Mouse (Mus musculus) gastrocnemius, postnatal 14 days (tissue): ENCODE data around the gene Abcf2. TPM values are rescaled to one million over a fixed set of nuclear protein-coding genes. Genes with fewer than 3 reads are reported as not detected.

ENCODE experiments used
- DNase-seq: peaks from one replicate; pipeline ENCODE4 v3.0.0; 2021; ENCODE audit warnings: mixed read lengths
- intact Hi-C: fragments of 180-260 bp; cut with DNase I; formaldehyde crosslinking; loops from one replicate; pipeline ENCODE4 v1.15.1; 2025; ENCODE audit warnings: low total_unique reads
- total RNA-seq, 2 experiments: library from RNA; stranded (reverse); gene quantifications; 2 replicates each; pipeline ENCODE4 v1.2.3; 2021

Abcf2 gene
- total RNA-seq, 2 experiments from 2014 or later, result 78.5 to 84.4 TPM

DNA sequence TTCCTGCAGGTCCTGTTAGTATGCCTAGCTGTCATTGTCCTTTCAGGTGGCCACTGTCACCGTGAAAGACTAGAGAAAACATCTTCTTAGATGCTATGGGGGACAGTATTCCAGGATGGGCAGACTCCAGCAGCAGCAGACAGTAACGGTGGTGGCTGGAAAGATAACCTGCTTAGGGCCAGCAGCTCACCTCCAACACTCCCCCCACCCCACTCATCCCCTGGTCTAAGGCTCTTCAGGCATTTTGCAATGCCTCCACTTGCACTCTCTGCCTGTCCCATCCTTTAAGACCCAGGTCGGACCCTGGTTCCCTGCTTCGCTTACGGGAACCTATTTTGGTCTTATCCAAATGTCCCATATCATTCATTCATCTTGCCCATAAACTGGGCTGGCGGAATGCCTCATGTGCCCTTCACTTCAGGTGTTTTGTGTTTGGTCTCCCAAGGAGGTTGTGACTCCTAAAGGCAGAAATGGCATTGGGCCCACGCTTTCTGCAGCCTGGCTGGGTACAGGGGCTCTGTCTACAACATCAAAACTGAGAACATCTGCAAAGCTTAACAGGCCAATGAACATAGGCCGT lies 26.3 kb upstream of the Abcf2 start:
- intact Hi-C loops, result no loop called here
- DNase-seq, result no peak

- intact Hi-C loops, result no loop called here
- DNase-seq, result peak; percentile 91
Measured at GRCm38 (mm10) chr5:24602751-24603343, 25.6 kb upstream of the Abcf2 start.

GRCm38 (mm10) chr5:24601911-24602750 lies 24.9 kb upstream of the Abcf2 start:
- intact Hi-C loops, result no loop called here
- peak; percentile 84 for DNase-seq

DNA sequence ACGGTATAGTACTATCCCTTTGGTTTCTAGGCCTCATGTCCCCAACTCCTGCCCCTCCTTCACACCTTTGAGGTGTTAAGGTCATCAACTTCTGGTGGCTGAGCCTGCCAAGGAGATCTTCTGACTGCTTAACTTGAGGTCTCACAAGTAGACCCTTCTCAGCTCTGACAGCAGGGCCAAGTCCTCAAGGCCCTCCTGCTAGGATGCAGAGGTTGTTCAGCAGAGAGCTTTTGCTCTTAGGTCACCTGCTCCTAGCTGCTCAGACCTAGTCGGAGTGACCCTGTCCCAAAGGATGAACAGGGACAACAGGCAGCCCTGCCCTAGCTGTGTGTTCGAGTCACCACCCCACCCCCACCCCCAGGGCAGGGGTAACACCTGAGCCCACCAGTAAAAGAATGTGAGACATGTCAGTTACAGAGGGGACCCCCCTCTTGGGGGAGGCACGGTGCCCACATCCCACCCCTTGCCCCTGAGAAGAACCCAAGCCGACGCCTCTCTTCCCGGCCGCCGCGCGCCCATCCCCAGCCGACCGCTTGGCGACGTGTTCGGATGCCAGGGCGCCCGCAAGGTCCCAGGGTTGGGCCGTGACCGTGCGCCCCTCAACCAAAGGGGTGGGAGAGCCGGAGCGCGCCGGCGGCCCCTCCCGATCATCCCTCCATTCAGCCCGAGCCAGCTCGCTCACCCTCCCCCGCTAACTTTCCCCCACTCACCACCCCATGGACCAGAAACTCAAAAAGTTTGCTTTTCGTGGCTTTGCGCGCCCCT lies 24.0 kb upstream of the Abcf2 start:
- intact Hi-C loops, result no loop called here
- no peak for DNase-seq

- intact Hi-C loops, result no loop called here
Measured at GRCm38 (mm10) chr5:24600236-24600635, 23.0 kb upstream of the Abcf2 start.

DNA sequence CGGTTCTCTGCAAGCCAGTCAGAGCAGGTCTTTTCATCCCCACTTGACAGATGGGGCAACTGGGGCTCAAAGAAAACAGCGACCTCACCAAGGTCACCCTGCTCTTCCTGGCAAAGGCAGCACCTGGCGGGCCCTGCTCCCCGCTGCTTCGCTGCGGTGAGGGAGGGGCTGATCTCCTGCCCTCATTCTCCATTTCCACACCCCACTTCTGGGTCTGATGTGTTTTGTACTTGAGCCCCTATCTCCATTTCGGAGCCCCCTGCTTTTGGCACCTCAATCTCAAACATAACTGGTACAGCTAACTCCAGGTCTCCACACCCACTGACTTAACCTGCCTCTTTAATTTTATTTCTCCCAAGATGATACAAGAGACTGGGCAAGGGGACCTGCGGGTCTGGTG lies 21.9 kb upstream of the Abcf2 start:
- intact Hi-C loops, result loop anchor here (5.0 kb wide), 1 partner anchor 53 kb away; no protein-coding TSS in a partner anchor

More at GRCm38 (mm10) chr5:24600236-24600635, 23.0 kb upstream of the Abcf2 start:
- DNase-seq, result peak; percentile 82

DNA sequence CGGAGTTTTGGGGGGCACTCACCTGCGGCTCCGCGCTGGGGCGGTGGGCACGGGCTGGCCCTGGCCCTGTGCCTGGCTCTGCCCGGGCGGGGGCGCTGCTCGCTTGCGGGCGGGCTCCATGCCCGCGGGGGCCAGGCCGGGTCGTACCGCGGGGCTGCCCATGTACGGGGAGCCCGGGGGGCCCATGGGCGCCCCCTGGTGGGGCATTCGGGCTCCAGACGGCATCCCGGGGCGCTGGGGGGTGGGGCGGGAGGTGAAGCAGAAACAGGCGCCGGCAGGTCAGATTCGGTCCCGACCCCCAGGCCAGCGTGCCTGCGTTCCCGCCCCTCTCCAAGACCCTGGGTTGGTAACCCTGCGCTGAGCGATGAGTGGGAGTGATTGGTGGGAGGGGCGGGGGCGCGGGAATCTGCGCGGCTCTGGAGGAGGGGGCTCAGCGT lies 21.3 kb upstream of the Abcf2 start:
- DNase-seq, result peak; percentile 77
- intact Hi-C loops, result loop anchor here (5.0 kb wide), 1 partner anchor 54 kb away; no protein-coding TSS in a partner anchor

More for the DNA sequence above, 21.9 kb upstream of the Abcf2 start:
- no peak for DNase-seq

DNA sequence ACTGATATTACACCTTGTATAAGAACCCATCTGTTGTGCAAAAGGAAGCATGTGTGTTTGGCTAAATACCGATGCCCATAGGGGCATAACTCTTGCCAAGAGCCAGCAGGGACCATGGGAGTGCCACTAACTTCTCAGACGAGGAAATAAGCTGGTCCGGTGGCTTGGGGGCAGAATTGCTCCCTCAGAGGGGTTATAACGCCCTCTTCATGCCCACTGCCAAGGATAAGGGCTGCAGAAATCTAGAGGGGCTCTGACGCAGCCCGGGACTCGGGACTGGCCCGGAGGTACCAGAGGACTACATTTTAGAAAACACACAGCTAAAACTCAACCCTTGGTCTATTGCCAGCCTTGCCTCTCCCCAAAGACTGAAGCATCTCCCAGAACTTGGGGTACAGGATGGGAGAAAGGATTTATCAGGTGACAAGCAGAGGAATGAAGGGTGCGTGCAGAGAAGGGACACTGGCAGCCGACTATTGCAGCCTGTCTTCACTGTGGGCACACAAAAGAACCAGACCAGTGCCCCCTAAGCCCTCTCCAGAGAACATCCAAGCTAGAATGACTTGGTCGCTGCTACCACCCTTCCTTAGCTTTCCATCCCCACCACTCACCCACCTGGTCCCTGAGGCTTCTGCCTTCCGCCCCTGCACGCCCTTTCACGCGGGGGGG lies 20.8 kb upstream of the Abcf2 start:
- intact Hi-C loops, result loop anchor here (5.0 kb wide), 1 partner anchor 54 kb away; no protein-coding TSS in a partner anchor

DNA sequence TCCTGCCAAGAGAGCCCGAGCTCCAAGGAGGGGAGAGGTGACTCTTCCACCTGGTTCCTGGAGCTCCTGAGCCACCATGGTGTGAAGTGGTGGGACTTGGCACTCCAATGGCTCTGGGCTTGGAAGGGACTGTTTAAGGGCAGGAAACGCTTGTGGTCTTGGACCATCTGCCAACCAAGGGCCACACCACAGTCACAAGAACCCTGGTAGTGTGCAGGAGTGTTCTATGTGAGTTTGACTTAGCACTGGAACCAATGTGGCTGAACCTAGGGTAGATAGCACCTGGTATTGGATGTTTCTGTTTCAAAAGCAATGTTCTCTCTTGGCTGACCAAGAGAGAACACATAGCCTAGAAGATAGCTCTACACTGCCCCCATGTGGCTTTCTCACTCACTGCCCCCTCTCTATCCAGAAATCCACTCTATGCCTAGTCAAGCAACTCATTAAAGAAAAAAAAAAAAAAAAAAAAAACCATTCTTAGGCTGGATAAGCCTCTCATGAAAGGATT lies 20.0 kb upstream of the Abcf2 start:
- intact Hi-C loops, result loop anchor here (5.0 kb wide), 1 partner anchor 55 kb away; no protein-coding TSS in a partner anchor
- peak; percentile 72 for DNase-seq

More for the DNA sequence above, 20.8 kb upstream of the Abcf2 start:
- no peak for DNase-seq

- intact Hi-C loops, result loop anchor here (5.0 kb wide), 1 partner anchor 56 kb away; no protein-coding TSS in a partner anchor
- DNase-seq, result no peak
Measured at GRCm38 (mm10) chr5:24596519-24597171, 19.4 kb upstream of the Abcf2 start.

DNA sequence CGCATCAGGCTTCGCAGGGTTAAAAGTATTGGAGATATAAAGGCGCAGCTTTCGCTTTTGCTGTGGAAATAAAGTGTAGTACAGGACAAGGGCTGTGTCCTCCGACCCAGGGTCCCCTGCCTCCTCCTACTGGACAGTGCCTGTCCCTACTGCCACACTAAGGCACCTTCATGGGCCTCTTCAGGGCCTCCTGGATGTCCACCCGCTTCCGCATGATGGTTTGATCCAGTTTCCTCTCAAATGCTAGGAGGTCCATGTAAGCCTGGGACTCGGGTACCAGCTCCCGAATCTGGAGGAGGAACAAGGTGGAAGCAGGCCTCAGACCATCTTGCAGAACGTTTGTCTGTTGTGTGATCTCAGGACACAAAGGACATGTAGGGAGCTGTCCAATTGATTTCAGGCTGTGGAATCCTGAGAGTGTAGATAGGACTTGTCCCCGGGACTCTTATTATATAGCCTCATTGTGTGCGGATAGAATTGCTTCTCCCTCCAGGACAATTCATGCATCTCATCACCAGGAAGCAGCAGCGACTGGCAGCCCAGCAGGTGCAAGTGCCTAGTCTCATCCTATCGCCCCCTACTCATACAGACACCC lies 18.6 kb upstream of the Abcf2 start:
- DNase-seq, result no peak
- intact Hi-C loops, result loop anchor here (5.0 kb wide), 1 partner anchor 56 kb away; no protein-coding TSS in a partner anchor

DNA sequence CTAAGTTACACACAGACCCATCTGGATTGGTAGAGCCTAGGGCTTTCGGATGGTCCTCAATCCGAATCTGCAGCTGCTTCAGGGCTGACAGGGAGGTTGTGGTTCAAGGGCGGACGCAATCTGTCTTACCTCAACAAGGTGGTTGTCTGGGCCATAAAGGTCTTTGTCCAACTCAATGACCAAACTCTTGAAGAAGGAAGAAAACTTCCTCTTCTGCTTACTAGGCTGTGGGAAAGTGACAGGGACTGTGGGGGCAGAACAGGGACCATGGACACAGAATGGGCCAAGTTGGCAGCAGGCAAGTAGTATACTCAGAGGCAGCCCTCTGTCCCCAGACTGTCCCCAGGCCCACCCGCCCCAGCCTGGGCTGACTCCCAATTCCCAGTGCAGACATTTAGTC lies 18.0 kb upstream of the Abcf2 start:
- intact Hi-C loops, result loop anchor here (5.0 kb wide), 1 partner anchor 57 kb away; no protein-coding TSS in a partner anchor
- no peak for DNase-seq

- intact Hi-C loops, result loop anchor here (5.0 kb wide), 1 partner anchor 62 kb away; no protein-coding TSS in a partner anchor
- no peak for DNase-seq
Measured at GRCm38 (mm10) chr5:24594346-24594745, 17.1 kb upstream of the Abcf2 start.

- intact Hi-C loops, result loop anchor here (5.0 kb wide), 1 partner anchor 62 kb away; no protein-coding TSS in a partner anchor
- no peak for DNase-seq
Measured at GRCm38 (mm10) chr5:24593928-24594327, 16.7 kb upstream of the Abcf2 start.

DNA sequence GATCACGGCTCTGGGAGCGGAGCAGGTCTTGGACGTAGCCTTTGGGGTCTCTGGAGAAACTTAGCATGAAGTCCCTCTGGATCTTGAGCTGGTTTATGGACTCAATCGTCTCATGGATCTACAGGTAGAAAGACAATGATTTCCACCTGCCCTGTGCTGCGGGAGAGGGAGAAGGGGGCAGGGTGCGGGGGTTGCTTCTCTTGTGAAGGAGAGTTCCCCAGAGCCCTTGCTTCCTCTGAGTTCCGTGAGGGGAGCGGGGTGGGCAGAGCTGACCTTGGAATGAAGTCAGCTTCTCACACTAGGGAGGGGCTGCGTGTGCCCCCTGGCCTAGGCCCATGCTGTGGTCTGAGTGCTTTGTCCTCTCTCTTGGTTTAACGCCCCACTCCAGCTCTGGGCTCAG lies 16.0 kb upstream of the Abcf2 start:
- no peak for DNase-seq
- intact Hi-C loops, result loop anchor here (5.0 kb wide), 1 partner anchor 61 kb away; no protein-coding TSS in a partner anchor

- intact Hi-C loops, result loop anchor here (5.0 kb wide), 1 partner anchor 60 kb away; no protein-coding TSS in a partner anchor
- no peak for DNase-seq
Measured at GRCm38 (mm10) chr5:24592471-24593160, 15.3 kb upstream of the Abcf2 start.
